Mouse (Mus musculus) CD4-positive, CD25-positive, alpha-beta regulatory T cell, adult 2 months (primary cell): ENCODE results near the gene B020011L13Rik.
"Not testable (repeated sequence)": the region's sequence is repeated elsewhere in the genome, so short reads cannot be mapped to it uniquely, and the experiment has no call there.

ENCODE experiments used
- DNase-seq: peaks from one replicate; pipeline ENCODE4 v3.0.0-alpha.2; 2012; ENCODE audit warnings: low read depth, low spot score

The B020011L13Rik gene

DNA sequence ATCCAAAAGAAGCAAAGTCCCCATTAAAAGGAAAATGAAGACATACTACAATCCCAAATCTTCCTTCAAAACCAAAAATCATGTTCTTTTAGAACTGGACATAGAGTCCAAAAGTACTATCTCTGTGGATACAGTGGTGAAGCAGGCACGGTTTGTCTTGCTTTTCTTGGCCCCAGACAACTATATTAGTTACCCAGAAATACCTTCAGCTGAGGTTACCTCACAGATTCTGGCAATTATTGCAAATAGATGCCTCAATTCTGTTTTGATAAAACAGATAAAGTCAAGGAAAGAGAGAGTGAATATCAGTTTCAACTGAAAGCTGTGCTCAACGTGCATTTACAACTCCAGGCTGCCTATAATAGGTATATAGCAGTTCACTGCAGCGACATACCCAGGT lies at the start of gene B020011L13Rik:
TSS of gene B020011L13Rik (plus strand) at position 301 of the 400 bp plus-strand sequence.
- DNase-seq, result not testable (repeated sequence)

DNA sequence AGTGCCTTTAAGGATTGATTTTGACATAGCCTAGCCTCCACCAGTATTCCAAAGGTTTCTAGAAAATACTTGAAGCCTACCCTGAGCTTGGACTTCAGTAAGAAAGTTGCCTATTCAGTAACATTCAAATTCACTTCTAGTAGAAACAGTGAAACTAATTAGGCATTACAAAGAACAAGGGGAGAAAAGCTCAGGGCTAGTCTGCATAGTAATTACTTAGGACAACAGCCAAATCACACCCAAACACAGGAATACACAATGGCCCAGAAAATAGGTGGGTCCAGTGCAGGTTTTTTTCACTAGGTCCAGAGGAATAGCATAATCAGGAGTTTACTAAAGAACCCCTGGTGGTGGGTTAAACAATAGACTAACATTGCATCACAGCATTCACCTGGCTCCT lies 35.3 kb downstream of the B020011L13Rik start:
- not testable (repeated sequence) for DNase-seq

DNA sequence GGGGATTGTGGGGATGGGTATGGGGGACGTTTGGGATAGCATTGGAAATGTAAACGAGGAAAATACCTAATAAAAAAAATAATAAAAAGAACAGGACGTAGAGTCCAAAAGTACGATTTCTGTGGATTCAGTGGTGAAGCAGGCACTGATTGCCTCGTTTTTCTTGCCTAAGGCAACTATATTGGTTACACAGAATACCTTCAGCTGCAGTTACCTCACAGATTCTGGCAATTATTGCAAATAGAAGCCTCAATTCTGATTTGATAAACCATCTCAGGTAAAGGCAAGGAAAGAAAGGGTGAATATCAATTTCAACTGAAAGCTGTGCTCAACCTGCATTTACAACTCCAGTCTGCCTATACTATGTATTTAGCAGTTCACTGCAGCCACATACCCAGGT lies 48.8 kb downstream of the B020011L13Rik start, which contains the start of gene Gm28360:
TSS of gene Gm28360 (plus strand) at position 301 of the 400 bp plus-strand sequence.
- not testable (repeated sequence) for DNase-seq

DNA sequence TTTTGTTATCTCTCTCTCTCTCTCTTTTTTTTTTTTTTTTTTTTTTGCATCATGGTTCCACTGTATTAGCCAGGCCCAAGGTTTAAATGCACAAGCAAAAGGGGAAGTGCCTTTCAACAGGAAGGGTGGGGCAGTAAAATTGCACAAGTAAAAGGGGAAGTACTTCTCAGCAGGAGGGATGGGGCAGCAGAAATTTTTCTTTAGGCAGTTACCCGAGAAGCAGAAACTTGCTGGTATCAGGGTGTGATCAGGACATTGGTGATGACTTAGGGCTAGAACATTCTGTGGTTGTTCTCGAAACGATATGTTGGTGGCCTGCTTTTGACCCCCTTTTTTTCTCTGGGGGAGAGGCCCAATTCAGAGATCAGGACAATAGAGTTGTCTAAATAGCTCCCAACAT lies 70.8 kb downstream of the B020011L13Rik start:
- not testable (repeated sequence) for DNase-seq
